Mouse (Mus musculus): ENCODE measurements at regions not wholly inside any gene's neighbourhood (a gene's known extent, or its start where the extent isn't known, plus 50 kb on each side); places are given as distances from the start of the nearest gene placed in this dataset.

- DNase-seq (ENCODE audit: low spot score): no peak
These were observed 61.8 kb upstream of the Frmd6 start for GRCm38 (mm10) chr12:70763542-70763941.

GRCm38 (mm10) chr12:70766319-70766718, 59.0 kb upstream of the Frmd6 start:
- DNase-seq (ENCODE audit: low spot score): no peak

- DNase-seq (ENCODE audit: low spot score): no peak
These were observed 57.4 kb upstream of the Frmd6 start for GRCm38 (mm10) chr12:70767959-70768358.

DNA sequence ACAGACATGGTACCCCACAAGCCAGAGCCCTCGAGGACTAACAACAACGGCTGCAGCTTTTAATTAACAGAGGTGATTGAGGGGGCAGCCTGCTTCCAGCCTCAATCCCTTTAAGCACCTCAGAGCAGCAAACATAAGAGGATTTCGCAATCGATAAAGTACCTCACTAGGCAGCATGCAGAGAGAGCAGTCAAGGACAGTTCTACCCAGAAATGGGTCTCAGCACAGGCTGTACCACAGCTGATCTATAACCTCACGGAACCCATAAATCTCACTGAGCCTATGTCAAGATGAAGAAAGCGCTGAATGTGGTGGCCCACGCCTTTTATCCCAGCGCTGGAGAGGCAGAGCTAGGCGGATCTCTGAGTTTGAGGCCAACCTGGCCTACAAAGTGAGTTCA, 56.6 kb upstream of the Frmd6 start:
- no peak for DNase-seq (ENCODE audit: low spot score)

DNA sequence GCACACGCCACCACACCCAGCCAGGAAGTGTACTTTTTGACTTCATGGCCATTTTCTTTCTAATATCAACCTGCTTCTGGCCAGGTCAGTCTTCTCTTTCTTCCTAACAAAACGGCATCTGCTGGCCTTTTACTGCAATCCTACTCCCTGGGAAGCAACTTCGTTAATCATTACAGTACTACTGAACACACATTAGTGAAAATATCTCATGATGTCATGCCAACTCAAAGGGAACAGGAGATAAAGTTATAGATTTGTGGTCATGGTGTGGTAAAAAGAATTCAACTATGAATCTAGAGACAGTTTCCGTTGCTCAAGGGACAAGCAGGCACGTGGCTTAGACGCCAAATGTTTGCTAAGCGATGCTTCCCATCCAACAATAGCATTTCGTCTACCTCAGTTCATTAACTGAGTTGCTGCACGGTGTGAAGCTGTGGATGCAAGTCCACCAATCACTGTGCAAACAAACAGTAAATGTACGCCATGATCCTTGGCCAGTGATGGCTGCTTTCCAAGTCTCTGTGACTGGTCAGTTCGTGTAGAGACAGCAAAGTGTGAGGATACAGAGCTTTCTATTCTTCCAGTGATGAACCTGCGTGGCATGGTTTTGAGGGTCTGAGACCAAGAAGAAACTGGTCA, 55.7 kb upstream of the Frmd6 start:
- DNase-seq (ENCODE audit: low spot score): no peak

GRCm38 (mm10) chr12:70774006-70774405, 51.3 kb upstream of the Frmd6 start:
- no peak for DNase-seq (ENCODE audit: low spot score)

- DNase-seq (ENCODE audit: low spot score): no peak
These were observed 50.3 kb upstream of the Frmd6 start for GRCm38 (mm10) chr12:70774816-70775591.

Data from embryo, embryonic 10 days (tissue).